Mouse (Mus musculus): ENCODE measurements around the gene Tenm1.

- TF ChIP-seq CTCF (IDR thresholded peaks at IDR 0.05; ENCODE audit: borderline replicate concordance, extremely low read depth, insufficient read depth, insufficient read length): no peak
- no peak for TF ChIP-seq POLR2A (IDR thresholded peaks at IDR 0.05; ENCODE audit: borderline replicate concordance, extremely low read depth, insufficient read depth, insufficient read length, poor library complexity, severe bottlenecking)
Observed at GRCm38 (mm10) chrX:43122001-43122400, 306.9 kb downstream of the Tenm1 start.
